Mouse (Mus musculus) hindbrain, postnatal 0 days (tissue): ENCODE results near the gene Ppp2r1a. TPM values are rescaled to one million over a fixed set of nuclear protein-coding genes. Genes with fewer than 3 reads are reported as not detected.

ENCODE experiments used
- ATAC-seq: fragments of 200-750 bp; cut with Nextera tagmentation; 2 replicates; pipeline ENCODE4 v1.8.0; 2017; ENCODE audit warnings: mild to moderate bottlenecking, moderate TSS enrichment, moderate library complexity
- DNase-seq: peaks from one replicate; pipeline ENCODE4 v3.0.0-alpha.2; 2015; ENCODE audit warnings: low spot score
- H3K27ac ChIP-seq: fragments of 300-500 bp; sonication (generic); 2 replicates; pipeline ENCODE4 v1.5.1; 2014; ENCODE audit warnings: mild to moderate bottlenecking
- H3K27me3 ChIP-seq: fragments of 300-500 bp; sonication (generic); 2 replicates; pipeline ENCODE4 v1.6.1; 2014; ENCODE audit warnings: low read length, mixed read lengths; ENCODE audit not compliant: insufficient read depth
- H3K36me3 ChIP-seq: fragments of 300-500 bp; sonication (generic); 2 replicates; pipeline ENCODE4 v1.6.1; 2014; ENCODE audit warnings: low read length, mixed read lengths; ENCODE audit not compliant: insufficient read depth
- H3K4me1 ChIP-seq: fragments of 300-500 bp; sonication (generic); 2 replicates; pipeline ENCODE4 v1.6.1; 2014; ENCODE audit warnings: antibody characterized with exemption, low read length, mixed read lengths; ENCODE audit not compliant: insufficient read depth
- H3K4me2 ChIP-seq: fragments of 300-500 bp; sonication (generic); 2 replicates; pipeline ENCODE4 v1.6.1; 2014; ENCODE audit warnings: low read depth, mild to moderate bottlenecking, low read length, moderate library complexity, mixed read lengths
- H3K4me3 ChIP-seq: fragments of 300-500 bp; sonication (generic); 2 replicates; pipeline ENCODE4 v1.5.1; 2014; ENCODE audit warnings: low read length
- H3K9ac ChIP-seq: fragments of 300-500 bp; sonication (generic); replicated peaks from 2 replicates; pipeline ENCODE4 v1.6.1; 2014; ENCODE audit warnings: mild to moderate bottlenecking, low read length, moderate library complexity, mixed read lengths
- H3K9me3 ChIP-seq: fragments of 300-500 bp; sonication (generic); 2 replicates; pipeline ENCODE4 v1.6.1; 2016; ENCODE audit warnings: low read length, mixed read lengths
- CTCF ChIP-seq: IDR thresholded peaks from 2 replicates; pipeline ENCODE4 v1.5.1; 2016; ENCODE audit warnings: antibody characterized with exemption, control low read depth, low read depth
- WGBS: fragments of 180-500 bp; shearing (Covaris S2); extraction: QIAGEN DNeasy Blood & Tissue Kit; methylation state at CpG from one replicate; pipeline ENCODE4 v1.1.7; 2014; 5-methylcytosine and 5-hydroxymethylcytosine counted together
- polyA plus RNA-seq: library from polyadenylated mRNA; unstranded; fragments of >200 nt; fragmentation: Nextera tagmentation; extraction: Ambion mirVana; gene quantifications from 2 replicates; pipeline ENCODE4 v1.2.1, GENCODE M21; 2015
- total RNA-seq: library from RNA; depleted of rRNA; stranded (reverse); fragments of >200 nt; gene quantifications from 2 replicates; pipeline ENCODE4 v1.2.3, GENCODE M21; 2014; rRNA removed

Ppp2r1a gene
- total and polyA plus RNA-seq, 2 experiments from 2014 or later, result 734 to 823 TPM

DNA sequence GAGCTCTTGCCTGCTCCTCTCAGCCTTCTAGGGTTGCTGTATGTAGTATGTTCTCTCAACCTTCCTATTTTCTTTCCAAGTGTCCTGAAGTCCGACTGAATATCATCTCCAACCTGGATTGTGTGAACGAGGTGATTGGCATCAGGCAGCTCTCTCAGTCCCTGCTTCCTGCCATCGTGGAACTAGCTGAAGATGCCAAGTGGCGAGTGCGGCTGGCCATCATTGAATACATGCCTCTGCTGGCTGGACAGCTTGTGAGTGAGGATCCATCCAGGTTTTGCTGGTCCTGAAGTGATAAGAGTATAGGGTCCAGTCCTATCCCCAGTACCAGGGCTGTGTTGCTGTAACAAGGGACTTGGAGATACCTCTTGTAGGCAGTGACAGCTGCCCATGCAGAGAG is 15.3 kb downstream of the Ppp2r1a start:
- no peak overlapping the region for H3K9ac ChIP-seq
- H3K27me3 ChIP-seq, result no peaks in the 10 kb centered on the region
- H3K4me3 ChIP-seq, result no peak overlapping the region
- H3K36me3 ChIP-seq, result peaks cover 96% of the 10 kb centered on the region
- no peaks in the 10 kb centered on the region for H3K4me1 ChIP-seq
- ATAC-seq (no peak), DNase-seq (no peak)
- H3K27ac ChIP-seq, result no peak overlapping the region
- no peak for TF ChIP-seq CTCF
- no peak overlapping the region for H3K4me2 ChIP-seq
- H3K9me3 ChIP-seq, result no peaks in the 10 kb centered on the region
- WGBS, result 98% methylated on average over 5 of the region's 5 CpGs

GRCm38 (mm10) chr17:20965421-20965820 is 20.3 kb downstream of the Ppp2r1a start:
- H3K27ac ChIP-seq, result no peak overlapping the region
- no peaks in the 10 kb centered on the region for H3K9me3 ChIP-seq
- no peaks in the 10 kb centered on the region for H3K4me1 ChIP-seq
- H3K27me3 ChIP-seq, result no peaks in the 10 kb centered on the region
- no peak overlapping the region for H3K9ac ChIP-seq
- peaks cover 79% of the 10 kb centered on the region for H3K36me3 ChIP-seq
- no peak overlapping the region for H3K4me2 ChIP-seq
- no peak overlapping the region for H3K4me3 ChIP-seq
- WGBS, result 84% methylated on average over 4 of the region's 4 CpGs
- TF ChIP-seq CTCF, result no peak
- DNase-seq, result no peak
- no peak for ATAC-seq

DNA sequence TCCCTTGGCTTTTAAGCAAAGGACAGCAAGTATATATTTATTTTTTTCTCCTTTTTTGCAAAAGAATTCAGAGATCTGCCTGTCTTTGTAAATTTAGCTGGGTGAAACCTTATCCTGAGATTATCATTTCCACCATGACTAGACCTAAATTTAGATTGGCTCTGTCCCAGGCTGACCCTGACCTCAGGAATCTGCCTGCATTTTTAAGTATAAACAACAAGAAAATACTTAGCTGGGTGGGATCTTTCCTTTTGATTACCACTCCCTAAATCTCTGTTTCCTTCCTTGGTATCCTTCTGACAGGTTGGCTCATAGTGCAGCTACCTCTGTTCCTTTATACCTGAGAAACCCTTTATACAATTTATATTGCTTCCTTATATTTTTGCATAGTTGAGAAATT is 21.6 kb downstream of the Ppp2r1a start:
- Histone ChIP-seq H3K9me3 (no peaks in the 10 kb centered on the region), H3K4me2 (no peak overlapping the region), H3K9ac (no peak overlapping the region), H3K4me1 (no peaks in the 10 kb centered on the region), H3K27me3 (no peaks in the 10 kb centered on the region), H3K27ac (no peak overlapping the region), H3K36me3 (peaks cover 66% of the 10 kb centered on the region), H3K4me3 (no peak overlapping the region)
- ATAC-seq, result no peak
- no peak for TF ChIP-seq CTCF
- DNase-seq, result no peak

DNA sequence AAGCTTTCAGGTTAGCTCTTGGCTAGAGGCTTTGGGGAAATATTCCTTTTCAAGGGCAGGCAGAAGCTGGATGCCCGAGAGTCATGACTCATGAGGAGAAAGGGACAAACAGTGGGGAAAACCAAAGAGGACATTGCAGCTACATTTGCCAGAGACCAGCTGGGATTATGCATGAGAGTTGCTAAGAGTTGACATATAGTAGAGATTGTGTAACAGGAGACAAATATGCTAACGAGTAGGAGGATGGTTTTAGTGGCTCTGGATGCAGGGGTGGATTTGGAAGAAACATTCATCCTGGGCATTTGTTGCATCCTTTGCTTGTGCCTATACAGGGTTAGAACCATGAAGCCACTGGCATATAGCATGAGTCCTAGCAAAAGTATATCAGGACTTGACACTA is 48.6 kb downstream of the Ppp2r1a start:
- DNase-seq, result no peak
- 71% methylated on average over 2 of the region's 2 CpGs for WGBS

DNA sequence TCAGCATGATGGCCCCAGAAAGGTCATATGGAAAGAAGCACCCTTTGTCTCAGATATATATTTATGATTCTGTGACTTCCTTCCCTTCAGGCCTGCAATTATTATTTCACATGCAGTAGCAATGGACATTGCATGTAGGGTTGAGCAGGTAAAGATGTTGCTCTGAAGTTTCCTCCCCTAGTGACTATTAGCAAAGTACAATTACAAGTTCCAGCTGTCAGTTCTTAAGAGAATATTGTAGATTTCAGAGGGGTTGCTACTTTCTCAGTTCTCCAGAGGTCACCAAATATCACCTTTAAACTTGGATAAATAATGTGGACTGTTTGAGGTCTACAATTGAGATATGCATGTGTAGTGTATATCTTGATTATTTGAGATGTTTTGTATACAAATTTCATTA is 51.3 kb downstream of the Ppp2r1a start, which contains the start of gene Vmn1r233:
Vmn1r233 (minus strand) TSS at position 101 of the 400 bp plus-strand sequence.
- H3K27me3 ChIP-seq, result no peaks in the 10 kb centered on the region
- H3K9me3 ChIP-seq, result no peaks in the 10 kb centered on the region
- no peak within 1 kb of the TSS for H3K27ac ChIP-seq
- no peak within 1 kb of the TSS for H3K9ac ChIP-seq
- H3K4me1 ChIP-seq, result no peaks in the 10 kb centered on the region
- no peak for TF ChIP-seq CTCF
- DNase-seq (no peak), ATAC-seq (no peak)
- H3K4me3 ChIP-seq, result no peak within 1 kb of the TSS
- H3K4me2 ChIP-seq, result no peak within 1 kb of the TSS
- no peaks in the 10 kb centered on the region for H3K36me3 ChIP-seq

More for the DNA sequence above, 48.6 kb downstream of the Ppp2r1a start:
- H3K4me2 ChIP-seq, result no peak overlapping the region
- no peak for ATAC-seq
- no peaks in the 10 kb centered on the region for H3K9me3 ChIP-seq
- TF ChIP-seq CTCF, result no peak
- H3K27me3 ChIP-seq, result no peaks in the 10 kb centered on the region
- H3K4me3 ChIP-seq, result no peak overlapping the region
- no peak overlapping the region for H3K9ac ChIP-seq
- H3K4me1 ChIP-seq, result no peaks in the 10 kb centered on the region
- H3K27ac ChIP-seq, result no peak overlapping the region
- no peaks in the 10 kb centered on the region for H3K36me3 ChIP-seq

DNA sequence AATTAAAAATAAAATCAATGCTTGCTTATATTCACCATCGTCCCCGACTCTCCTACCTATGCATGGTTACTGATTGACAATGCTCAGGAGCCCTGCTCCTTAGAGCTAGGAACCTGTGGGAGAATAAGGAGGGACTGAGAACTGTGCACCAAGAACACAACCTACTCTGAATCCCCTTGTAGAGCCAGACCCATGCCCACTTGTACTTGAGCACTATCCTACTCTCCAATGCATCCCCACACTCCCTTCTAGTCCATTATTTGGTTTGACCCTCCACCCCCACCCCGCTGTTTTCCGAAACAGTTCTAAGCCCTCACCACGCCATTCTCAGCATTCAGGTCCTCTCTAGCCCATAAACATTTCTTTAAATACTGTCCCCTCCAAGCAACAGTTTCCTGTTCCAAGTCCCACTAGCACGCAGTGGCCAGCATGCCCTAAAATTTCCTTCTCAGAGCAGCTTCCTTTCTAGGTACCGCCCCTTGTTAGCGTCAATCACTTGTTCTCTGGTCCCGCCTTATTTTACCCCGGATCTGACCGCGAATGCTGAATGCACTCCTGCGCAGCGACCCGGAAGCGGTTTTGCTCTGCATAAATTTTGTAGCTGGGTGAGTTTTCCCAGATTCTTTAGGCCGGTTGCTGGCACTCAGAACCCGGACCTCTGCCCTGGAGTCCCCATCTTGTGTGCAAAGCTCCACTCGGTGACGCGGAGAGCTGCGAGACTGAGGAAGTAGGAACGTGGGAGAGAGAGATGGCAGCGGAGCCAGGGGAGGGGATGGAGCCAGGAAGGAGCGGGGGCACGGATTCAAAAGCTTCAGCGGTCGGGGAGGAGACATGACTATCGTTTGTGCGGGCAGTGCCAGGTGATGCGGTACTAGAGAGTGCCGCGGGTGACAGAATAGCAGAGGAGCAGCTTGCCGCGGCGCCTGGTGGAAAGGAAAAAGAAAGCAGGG is 63.5 kb downstream of the Ppp2r1a start, which contains the start of gene Zfp160:
Zfp160 (plus strand) TSS at position 522 of the 950 bp plus-strand sequence.
- peak within 1 kb of the TSS; percentile 86 for H3K9ac ChIP-seq
- H3K36me3 ChIP-seq, result no peaks in the 10 kb centered on the region; the same call in 1 of the 2 replicates
- peak; percentile 45 for TF ChIP-seq CTCF
- H3K4me3 ChIP-seq, result peak within 1 kb of the TSS; percentile 80
- peak within 1 kb of the TSS; percentile 86 for H3K4me2 ChIP-seq
- ATAC-seq (peak; percentile 98), DNase-seq (peak; percentile 96)
- peak within 1 kb of the TSS; percentile 95 for H3K27ac ChIP-seq
- WGBS, result 5% methylated on average over 36 of the region's 36 CpGs
- no peaks in the 10 kb centered on the region for H3K9me3 ChIP-seq
- H3K4me1 ChIP-seq, result peaks cover 11% of the 10 kb centered on the region
- no peaks in the 10 kb centered on the region for H3K27me3 ChIP-seq

DNA sequence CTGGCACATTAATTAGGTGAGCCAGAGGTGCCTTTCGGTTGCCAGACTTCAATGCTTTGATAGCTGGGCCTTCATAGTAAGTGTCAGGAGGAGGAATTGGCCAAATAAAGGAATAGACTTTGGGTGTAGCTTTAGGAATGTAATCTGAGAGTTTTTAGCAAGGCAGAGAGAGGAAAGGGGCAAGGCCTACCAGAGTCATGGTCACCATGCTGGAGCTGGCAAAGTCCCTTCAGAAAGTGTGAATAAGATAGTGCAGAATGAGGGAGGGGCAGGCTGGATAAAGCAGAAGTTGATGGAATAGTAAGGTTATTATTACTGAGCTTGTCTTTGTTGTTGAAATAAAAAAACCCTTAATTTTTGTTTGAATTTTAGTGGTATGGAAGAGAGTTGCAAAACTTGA is 64.6 kb downstream of the Ppp2r1a start:
- Histone ChIP-seq H3K27me3 (no peaks in the 10 kb centered on the region), H3K4me3 (peak overlapping the region; percentile 80), H3K9me3 (no peaks in the 10 kb centered on the region), H3K27ac (peak overlapping the region; percentile 95), H3K4me1 (peaks cover 11% of the 10 kb centered on the region), H3K9ac (peak overlapping the region; percentile 86), H3K4me2 (peak overlapping the region; percentile 86), H3K36me3 (no peaks in the 10 kb centered on the region; the same call in 1 of the 2 replicates)
- TF ChIP-seq CTCF, result no peak
- 33% methylated on average over 1 of the region's 1 CpGs for WGBS
- ATAC-seq (no peak), DNase-seq (no peak)

Other genes starting within 250 kb of the Ppp2r1a start
- gene Vmn1r227, start 215.5 kb upstream of the Ppp2r1a start, total RNA-seq, result not detected in 2 replicates
- gene Vmn1r227, start 215.5 kb upstream of the Ppp2r1a start, polyA plus RNA-seq, result not detected in 2 replicates
- not detected in 2 replicates for gene Vmn1r228, start 159.2 kb upstream of the Ppp2r1a start, total RNA-seq
- not detected in 2 replicates for gene Vmn1r228, start 159.2 kb upstream of the Ppp2r1a start, polyA plus RNA-seq
- gene Vmn1r229, start 133.8 kb upstream of the Ppp2r1a start, total RNA-seq, result not detected in 2 replicates
- 0.01 TPM in 1 of 2 replicates, not detected in the other for gene Vmn1r229, start 133.8 kb upstream of the Ppp2r1a start, polyA plus RNA-seq
- not detected in 2 replicates for gene Vmn1r230, start 104.9 kb upstream of the Ppp2r1a start, total RNA-seq
- gene Vmn1r230, start 104.9 kb upstream of the Ppp2r1a start, polyA plus RNA-seq, result not detected in 2 replicates
- gene Vmn1r231, start 40.2 kb upstream of the Ppp2r1a start, total RNA-seq, result not detected in 2 replicates
- not detected in 2 replicates for gene Vmn1r231, start 40.2 kb upstream of the Ppp2r1a start, polyA plus RNA-seq
- 0.99 TPM in 1 of 2 replicates, not detected in the other for gene Vmn1r232, start 25.6 kb upstream of the Ppp2r1a start, total RNA-seq
- gene Vmn1r232, start 25.6 kb upstream of the Ppp2r1a start, polyA plus RNA-seq, result not detected in 2 replicates
- gene Vmn1r233, start 51.2 kb downstream of the Ppp2r1a start, total RNA-seq, result not detected in 2 replicates
- not detected in 2 replicates for gene Vmn1r233, start 51.2 kb downstream of the Ppp2r1a start, polyA plus RNA-seq
- gene Zfp160, start 63.6 kb downstream of the Ppp2r1a start, total RNA-seq, result 8.8 and 15.6 TPM in 2 replicates
- gene Zfp160, start 63.6 kb downstream of the Ppp2r1a start, polyA plus RNA-seq, result 10.6 and 11.9 TPM in 2 replicates